7 mouse cellular contexts compared by ENCODE assay signal in the genomic region with DNA sequence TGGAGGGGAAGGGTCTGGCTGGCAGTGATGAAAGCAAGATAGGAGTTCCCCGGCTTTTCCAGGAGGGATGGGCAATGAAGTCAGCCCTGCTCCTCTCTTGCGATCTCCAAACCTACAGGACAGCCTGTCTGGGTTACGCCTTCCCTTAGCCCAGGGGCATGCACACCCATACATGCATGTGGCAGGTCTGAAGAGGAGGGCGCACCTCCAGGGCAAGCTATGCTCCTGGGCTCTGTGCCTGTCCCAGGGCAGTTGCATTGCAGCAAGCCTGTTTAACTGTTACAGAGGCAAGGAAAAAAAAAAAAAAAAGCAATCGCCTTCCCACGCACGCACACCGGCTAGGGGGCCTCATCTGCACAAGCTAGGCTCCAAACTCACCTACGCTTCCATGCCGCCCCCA.
DNase-seq lines count a peak whose midpoint lies in the region; ATAC-seq lines count a peak whose summit lies in the region.

No protein-coding gene starts in this region.

- 24% methylated on average over 10 of the region's 10 CpGs for WGBS in hindbrain, embryonic 11.5 days
- WGBS in liver, embryonic 13.5 days (ENCODE audit: insufficient replicate concordance), result 23% methylated on average over 10 of the region's 10 CpGs
- WGBS in stomach, embryonic 14.5 days, result 35% methylated on average over 10 of the region's 10 CpGs

- no peaks in the 10 kb centered on the region for H3K9me3 ChIP-seq in hindbrain, embryonic 11.5 days (ENCODE audit: control insufficient read depth, low read length)
- no peaks in the 10 kb centered on the region for H3K9me3 ChIP-seq in liver, embryonic 13.5 days (replicated peaks)
- H3K9me3 ChIP-seq in stomach, embryonic 14.5 days (ENCODE audit: control insufficient read depth, low read depth, low read length), result no peaks in the 10 kb centered on the region

- ATAC-seq in hindbrain, embryonic 11.5 days (ENCODE audit: low FRiP score), result peak; percentile 37; the same call in 1 of the 2 replicates
- no peak for ATAC-seq in liver, embryonic 13.5 days (ENCODE audit: low read depth)
- 0 out of 2 replicates have a peak, but pooled peaks have one; percentile 35 for ATAC-seq in stomach, embryonic 14.5 days (ENCODE audit: insufficient number of reproducible peaks, insufficient read depth, low FRiP score, low read depth)

- no peaks in the 10 kb centered on the region for H3K4me1 ChIP-seq in hindbrain, embryonic 11.5 days (replicated peaks; ENCODE audit: control insufficient read depth, insufficient read depth, low read length)
- no peaks in the 10 kb centered on the region for H3K4me1 ChIP-seq in liver, embryonic 13.5 days (replicated peaks)
- H3K4me1 ChIP-seq in stomach, embryonic 14.5 days (ENCODE audit: control insufficient read depth, insufficient read depth, low read length), result no peaks in the 10 kb centered on the region

- no peak overlapping the region for H3K27ac ChIP-seq in hindbrain, embryonic 11.5 days (ENCODE audit: low read depth, low read length)
- H3K27ac ChIP-seq in liver, embryonic 13.5 days, result no peak overlapping the region
- H3K27ac ChIP-seq in stomach, embryonic 14.5 days (ENCODE audit: low read length), result no peak overlapping the region

- H3K27me3 ChIP-seq in hindbrain, embryonic 11.5 days (ENCODE audit: control insufficient read depth, insufficient read depth, low read length), result no peaks in the 10 kb centered on the region
- peaks cover 20% of the 10 kb centered on the region for H3K27me3 ChIP-seq in liver, embryonic 13.5 days
- H3K27me3 ChIP-seq in stomach, embryonic 14.5 days (ENCODE audit: control insufficient read depth, insufficient read depth, low read length), result no peaks in the 10 kb centered on the region

- no peak overlapping the region for H3K9ac ChIP-seq in hindbrain, embryonic 11.5 days (ENCODE audit: low read depth, low read length)
- no peak overlapping the region for H3K9ac ChIP-seq in liver, embryonic 13.5 days
- no peak overlapping the region for H3K9ac ChIP-seq in stomach, embryonic 14.5 days (replicated peaks; ENCODE audit: low read depth, low read length)

- H3K36me3 ChIP-seq in hindbrain, embryonic 11.5 days (ENCODE audit: control insufficient read depth, insufficient read depth, low read length), result no peaks in the 10 kb centered on the region
- no peaks in the 10 kb centered on the region for H3K36me3 ChIP-seq in liver, embryonic 13.5 days
- H3K36me3 ChIP-seq in stomach, embryonic 14.5 days (ENCODE audit: control insufficient read depth, insufficient read depth, low read length), result no peaks in the 10 kb centered on the region

- peak overlapping the region; percentile 73 for H3K4me2 ChIP-seq in hindbrain, embryonic 11.5 days (replicated peaks; ENCODE audit: low read depth, low read length)
- peak overlapping the region; percentile 67 for H3K4me2 ChIP-seq in liver, embryonic 13.5 days
- peak overlapping the region; percentile 51 for H3K4me2 ChIP-seq in stomach, embryonic 14.5 days (replicated peaks; ENCODE audit: low read depth, low read length)

- H3K4me3 ChIP-seq in hindbrain, embryonic 11.5 days (ENCODE audit: low read depth, low read length), result peak overlapping the region; percentile 51
- peak overlapping the region; percentile 58 for H3K4me3 ChIP-seq in liver, embryonic 13.5 days (replicated peaks)
- peak overlapping the region; percentile 44 for H3K4me3 ChIP-seq in stomach, embryonic 14.5 days (ENCODE audit: low read depth, low read length)

- peak; percentile 13 for DNase-seq in left cerebral cortex, adult 11 months (ENCODE audit: low spot score)
- DNase-seq in left cerebral cortex, adult 9 months (ENCODE audit: low spot score in 2 of 2), result no peak
- peak; percentile 3 for DNase-seq in embryo, embryonic 11 days
- DNase-seq in hindbrain, embryonic 11.5 days (ENCODE audit: low spot score), result no peak
- DNase-seq in liver, embryonic 13.5 days, result peak; percentile 3
- no peak for DNase-seq in kidney, adult 9 months

Comparison
In these comparisons a context has a peak if more than half of its experiments do, and no peak if none do; other contexts are left out.
1. DNase-seq: peak in left cerebral cortex, adult 11 months (single experiment), embryo, embryonic 11 days (single experiment) and liver, embryonic 13.5 days (single experiment); none in left cerebral cortex, adult 9 months (0 of 2), hindbrain, embryonic 11.5 days (single experiment) and kidney, adult 9 months (single experiment).
2. Peak in every context shown above with its lines, with median percentiles within 50 percentile points of each other: H3K4me2 ChIP-seq and H3K4me3 ChIP-seq.